Mouse (Mus musculus): ENCODE measurements at regions not wholly inside any gene's neighbourhood (a gene's known extent, or its start where the extent isn't known, plus 50 kb on each side); places are given as distances from the start of the nearest gene placed in this dataset.

DNA sequence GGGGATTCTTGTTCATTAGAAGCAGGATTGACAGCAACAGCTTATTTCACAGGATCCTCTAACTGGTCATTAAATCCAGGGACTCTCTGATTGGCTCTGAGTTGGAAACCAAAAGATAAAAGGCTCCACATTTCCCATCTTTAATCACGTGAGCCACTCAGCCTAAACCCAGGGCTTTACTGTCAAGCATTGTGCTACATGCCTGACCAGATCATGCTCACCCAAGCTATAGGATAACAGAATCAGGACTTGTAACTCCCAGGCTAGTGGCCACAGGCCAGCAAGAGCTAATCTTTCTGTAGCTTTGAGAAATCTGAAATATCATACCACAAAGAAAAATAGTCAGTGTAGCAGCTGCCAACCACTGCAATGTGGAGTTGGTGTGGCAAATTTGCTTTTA, 152.7 kb upstream of the Acvr2a start:
- 67% methylated on average over 1 of the region's 1 CpGs for WGBS
- Histone ChIP-seq H3K36me3 (ENCODE audit: insufficient read depth, low read length) (no peaks in the 10 kb centered on the region), H3K4me2 (replicated peaks; ENCODE audit: low read depth, low read length) (no peak overlapping the region), H3K27me3 (replicated peaks; ENCODE audit: insufficient read depth, low read length) (no peaks in the 10 kb centered on the region), H3K27ac (ENCODE audit: low read length) (no peak overlapping the region), H3K4me1 (ENCODE audit: insufficient read depth, low read depth, low read length) (no peaks in the 10 kb centered on the region), H3K9ac (replicated peaks; ENCODE audit: low read depth) (no peak overlapping the region), H3K4me3 (ENCODE audit: low read depth, low read length) (no peak overlapping the region), H3K9me3 (ENCODE audit: low read length) (no peaks in the 10 kb centered on the region)
- TF ChIP-seq CTCF (IDR thresholded peaks at IDR 0.05): no peak
- no peak for TF ChIP-seq EP300 (IDR thresholded peaks at IDR 0.05)
- no peak for DNase-seq (ENCODE audit: low spot score)
- no peak for ATAC-seq

DNA sequence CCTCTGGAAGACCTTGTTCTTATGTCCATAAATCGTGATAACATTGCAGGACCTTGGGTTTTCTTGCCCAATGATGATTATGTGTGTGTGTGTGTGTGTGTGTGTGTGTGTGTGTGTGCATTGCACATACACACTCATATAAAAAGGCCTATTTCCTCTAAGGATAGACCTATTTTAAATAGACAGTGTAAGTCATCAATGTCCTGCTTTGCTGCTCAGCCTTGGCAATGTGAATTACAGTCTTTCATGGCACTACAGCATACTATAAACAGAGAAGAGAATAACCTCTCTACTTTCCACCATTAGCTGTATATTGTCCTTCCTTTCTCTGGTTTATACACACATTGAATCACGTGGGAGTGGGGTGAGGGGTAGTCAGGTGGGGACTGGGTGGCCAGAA, 148.8 kb upstream of the Acvr2a start:
- DNase-seq (ENCODE audit: low spot score): no peak
- Histone ChIP-seq H3K36me3 (ENCODE audit: insufficient read depth, low read length) (no peaks in the 10 kb centered on the region), H3K4me2 (replicated peaks; ENCODE audit: low read depth, low read length) (no peak overlapping the region), H3K9ac (replicated peaks; ENCODE audit: low read depth) (no peak overlapping the region), H3K4me3 (ENCODE audit: low read depth, low read length) (no peak overlapping the region), H3K4me1 (ENCODE audit: insufficient read depth, low read depth, low read length) (no peaks in the 10 kb centered on the region), H3K27ac (ENCODE audit: low read length) (no peak overlapping the region), H3K9me3 (ENCODE audit: low read length) (no peaks in the 10 kb centered on the region), H3K27me3 (replicated peaks; ENCODE audit: insufficient read depth, low read length) (no peaks in the 10 kb centered on the region)
- 52% methylated on average over 2 of the region's 2 CpGs for WGBS
- TF ChIP-seq CTCF (IDR thresholded peaks at IDR 0.05) (no peak), EP300 (IDR thresholded peaks at IDR 0.05) (no peak)
- ATAC-seq: no peak

DNA sequence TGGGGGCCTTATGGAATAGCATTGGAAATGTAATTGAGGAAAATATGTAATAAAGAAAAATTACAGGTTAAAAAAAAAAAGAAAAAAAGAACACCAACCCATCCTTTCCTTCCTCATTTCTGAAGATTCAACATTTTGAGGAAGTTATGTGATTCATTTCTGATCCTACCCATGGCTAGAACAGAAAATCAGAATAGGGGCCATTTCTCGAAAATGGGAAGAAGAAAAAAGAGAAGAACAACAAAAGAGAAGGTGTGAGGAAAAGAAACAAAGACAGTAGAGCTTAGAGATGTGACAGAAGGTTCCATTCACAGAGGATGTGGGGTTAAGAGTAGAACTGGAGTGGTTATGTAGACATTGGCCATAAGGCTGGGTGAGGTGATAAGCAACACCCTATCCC, 124.8 kb upstream of the Acvr2a start:
- Histone ChIP-seq H3K27ac (ENCODE audit: low read length) (no peak overlapping the region), H3K9ac (replicated peaks; ENCODE audit: low read depth) (no peak overlapping the region), H3K4me2 (replicated peaks; ENCODE audit: low read depth, low read length) (no peak overlapping the region), H3K36me3 (ENCODE audit: insufficient read depth, low read length) (no peaks in the 10 kb centered on the region), H3K4me1 (ENCODE audit: insufficient read depth, low read depth, low read length) (no peaks in the 10 kb centered on the region), H3K9me3 (ENCODE audit: low read length) (no peaks in the 10 kb centered on the region), H3K4me3 (ENCODE audit: low read depth, low read length) (no peak overlapping the region), H3K27me3 (replicated peaks; ENCODE audit: insufficient read depth, low read length) (no peaks in the 10 kb centered on the region)
- TF ChIP-seq EP300 (IDR thresholded peaks at IDR 0.05): no peak
- no peak for TF ChIP-seq CTCF (IDR thresholded peaks at IDR 0.05)
- ATAC-seq (no peak), DNase-seq (ENCODE audit: low spot score) (no peak)
- 76% methylated on average over 1 of the region's 1 CpGs for WGBS

DNA sequence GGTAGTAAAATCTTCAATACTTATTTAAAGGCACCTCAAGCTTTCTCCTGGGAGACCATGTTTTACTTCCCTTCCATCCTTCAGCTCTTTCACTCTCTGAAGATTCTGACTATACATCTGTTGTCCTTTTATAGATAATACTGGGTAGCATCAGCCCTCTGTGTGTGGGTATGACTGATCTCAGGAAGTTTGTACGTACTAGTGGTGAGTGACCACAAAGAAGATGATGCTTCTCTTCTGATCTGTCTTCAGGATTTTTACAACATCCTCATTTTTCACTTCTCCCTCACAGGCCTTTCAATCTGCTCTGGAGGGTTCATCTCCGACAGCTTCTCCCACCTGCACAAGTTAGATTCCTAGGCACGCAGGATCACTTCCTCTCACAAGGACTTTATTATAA, 119.4 kb upstream of the Acvr2a start:
- Histone ChIP-seq H3K27ac (ENCODE audit: low read length) (no peak overlapping the region), H3K4me3 (ENCODE audit: low read depth, low read length) (no peak overlapping the region), H3K9me3 (ENCODE audit: low read length) (no peaks in the 10 kb centered on the region), H3K4me2 (replicated peaks; ENCODE audit: low read depth, low read length) (no peak overlapping the region), H3K36me3 (ENCODE audit: insufficient read depth, low read length) (no peaks in the 10 kb centered on the region), H3K4me1 (ENCODE audit: insufficient read depth, low read depth, low read length) (no peaks in the 10 kb centered on the region), H3K9ac (replicated peaks; ENCODE audit: low read depth) (no peak overlapping the region), H3K27me3 (replicated peaks; ENCODE audit: insufficient read depth, low read length) (no peaks in the 10 kb centered on the region)
- TF ChIP-seq EP300 (IDR thresholded peaks at IDR 0.05) (no peak), CTCF (IDR thresholded peaks at IDR 0.05) (no peak)
- DNase-seq (ENCODE audit: low spot score) (no peak), ATAC-seq (no peak)
- WGBS: 88% methylated on average over 3 of the region's 3 CpGs

DNA sequence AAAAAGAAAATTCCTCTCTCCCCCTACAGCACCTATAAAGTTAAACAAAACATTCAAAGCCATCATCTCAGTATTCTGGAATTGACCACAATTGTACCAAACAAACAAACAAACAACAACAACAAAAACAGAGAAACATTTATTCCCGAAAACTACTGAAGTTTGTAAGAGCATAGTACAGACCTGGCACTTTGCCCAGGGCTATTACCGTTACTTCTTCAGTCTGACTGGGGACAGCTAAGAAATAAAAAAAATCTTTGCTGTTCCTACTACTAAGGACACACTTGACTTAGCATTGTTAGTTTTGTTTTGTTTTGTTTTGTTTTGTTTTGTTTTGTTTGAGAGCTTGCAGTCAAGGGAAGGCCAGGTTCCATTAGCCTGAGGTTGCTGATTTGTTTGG, 113.0 kb upstream of the Acvr2a start:
- H3K27ac ChIP-seq (ENCODE audit: low read length): no peak overlapping the region
- no peaks in the 10 kb centered on the region for H3K36me3 ChIP-seq (ENCODE audit: insufficient read depth, low read length)
- no peak overlapping the region for H3K4me3 ChIP-seq (ENCODE audit: low read depth, low read length)
- H3K27me3 ChIP-seq (replicated peaks; ENCODE audit: insufficient read depth, low read length): no peaks in the 10 kb centered on the region
- TF ChIP-seq CTCF (IDR thresholded peaks at IDR 0.05) (no peak), EP300 (IDR thresholded peaks at IDR 0.05) (no peak)
- ATAC-seq (no peak), DNase-seq (ENCODE audit: low spot score) (peak; percentile 39)
- H3K4me2 ChIP-seq (replicated peaks; ENCODE audit: low read depth, low read length): no peak overlapping the region
- no peak overlapping the region for H3K9ac ChIP-seq (replicated peaks; ENCODE audit: low read depth)
- no peaks in the 10 kb centered on the region for H3K4me1 ChIP-seq (ENCODE audit: insufficient read depth, low read depth, low read length)
- WGBS: 22% methylated on average over 2 of the region's 2 CpGs
- no peaks in the 10 kb centered on the region for H3K9me3 ChIP-seq (ENCODE audit: low read length)

DNA sequence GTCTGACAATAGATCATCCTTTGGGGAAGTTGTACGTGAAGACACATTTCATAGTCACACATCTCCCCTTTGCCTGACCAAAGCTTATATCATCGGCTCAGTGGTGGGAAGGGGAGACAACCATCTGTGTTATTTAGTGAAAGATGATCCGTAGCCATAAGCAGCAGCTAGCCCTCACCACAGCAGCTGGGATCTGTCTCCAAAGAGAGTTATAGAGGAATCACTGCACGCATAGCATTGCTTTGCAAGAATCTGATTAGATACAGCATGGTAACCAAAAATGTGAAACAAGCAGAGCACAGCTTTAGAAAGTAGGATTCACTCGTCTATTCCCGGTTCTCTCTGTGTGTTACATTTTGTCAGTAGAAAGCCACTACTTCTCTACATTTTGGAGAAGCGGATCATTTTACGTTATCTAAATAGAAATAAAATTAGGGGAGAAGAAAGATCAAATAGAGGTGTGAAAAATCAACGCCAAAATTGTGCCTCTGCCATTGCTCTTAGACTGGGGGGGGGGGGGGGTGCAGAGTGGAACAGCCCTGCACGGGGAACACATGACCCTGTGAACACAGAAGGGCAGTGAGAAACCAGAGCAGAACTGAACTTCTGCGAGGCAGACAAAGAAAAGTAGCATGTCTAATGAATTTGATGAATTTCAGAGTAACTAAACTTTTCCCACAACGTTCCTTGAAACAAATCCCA, 108.7 kb upstream of the Acvr2a start:
- H3K27me3 ChIP-seq (replicated peaks; ENCODE audit: insufficient read depth, low read length): no peaks in the 10 kb centered on the region
- ATAC-seq: no peak
- DNase-seq (ENCODE audit: low spot score): no peak
- H3K9ac ChIP-seq (replicated peaks; ENCODE audit: low read depth): no peak overlapping the region
- H3K4me2 ChIP-seq (replicated peaks; ENCODE audit: low read depth, low read length): no peak overlapping the region
- no peak overlapping the region for H3K27ac ChIP-seq (ENCODE audit: low read length)
- TF ChIP-seq EP300 (IDR thresholded peaks at IDR 0.05): no peak
- TF ChIP-seq CTCF (IDR thresholded peaks at IDR 0.05): no peak
- H3K4me3 ChIP-seq (ENCODE audit: low read depth, low read length): no peak overlapping the region
- WGBS: 51% methylated on average over 12 of the region's 12 CpGs
- H3K4me1 ChIP-seq (ENCODE audit: insufficient read depth, low read depth, low read length): no peaks in the 10 kb centered on the region
- no peaks in the 10 kb centered on the region for H3K36me3 ChIP-seq (ENCODE audit: insufficient read depth, low read length)
- H3K9me3 ChIP-seq (ENCODE audit: low read length): no peaks in the 10 kb centered on the region

DNA sequence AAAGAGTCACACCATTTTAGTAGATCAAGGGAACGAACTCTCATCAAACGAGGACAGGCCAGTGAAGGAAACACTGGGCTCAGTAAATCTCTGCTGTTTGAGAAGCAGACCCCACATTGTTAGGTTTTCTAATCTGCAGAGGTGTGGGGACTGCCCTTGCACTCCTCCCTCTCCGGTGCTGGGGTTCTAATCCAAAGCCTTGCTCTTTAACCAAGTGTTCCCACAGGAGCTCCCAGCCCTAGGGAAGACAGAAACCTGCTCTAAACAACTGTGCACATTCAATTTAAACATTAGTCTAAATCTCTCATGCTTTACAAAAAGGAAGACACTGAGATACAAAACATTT, 108.1 kb upstream of the Acvr2a start:
- no peaks in the 10 kb centered on the region for H3K4me1 ChIP-seq (ENCODE audit: insufficient read depth, low read depth, low read length)
- no peak overlapping the region for H3K27ac ChIP-seq (ENCODE audit: low read length)
- H3K36me3 ChIP-seq (ENCODE audit: insufficient read depth, low read length): no peaks in the 10 kb centered on the region
- TF ChIP-seq EP300 (IDR thresholded peaks at IDR 0.05) (no peak), CTCF (IDR thresholded peaks at IDR 0.05) (no peak)
- ATAC-seq (no peak), DNase-seq (ENCODE audit: low spot score) (no peak)
- no peak overlapping the region for H3K9ac ChIP-seq (replicated peaks; ENCODE audit: low read depth)
- H3K4me2 ChIP-seq (replicated peaks; ENCODE audit: low read depth, low read length): no peak overlapping the region
- H3K27me3 ChIP-seq (replicated peaks; ENCODE audit: insufficient read depth, low read length): no peaks in the 10 kb centered on the region
- 58% methylated on average over 3 of the region's 3 CpGs for WGBS
- H3K4me3 ChIP-seq (ENCODE audit: low read depth, low read length): no peak overlapping the region
- no peaks in the 10 kb centered on the region for H3K9me3 ChIP-seq (ENCODE audit: low read length)
